Mouse (Mus musculus): Measurements from ENCODE around the gene Hist4h4. TPM values are rescaled to one million over a fixed set of nuclear protein-coding genes. Genes with fewer than 3 reads are reported as not detected.
A peak's percentile ranks its signal among the peaks of the same experiment; 100 is the strongest.
"Not testable (repeated sequence)": the region's sequence is repeated elsewhere in the genome, so short reads cannot be mapped to it uniquely, and the experiment has no call there.

Hist4h4 gene
- polyA plus RNA-seq, 1 experiment = 2.0 TPM

DNA sequence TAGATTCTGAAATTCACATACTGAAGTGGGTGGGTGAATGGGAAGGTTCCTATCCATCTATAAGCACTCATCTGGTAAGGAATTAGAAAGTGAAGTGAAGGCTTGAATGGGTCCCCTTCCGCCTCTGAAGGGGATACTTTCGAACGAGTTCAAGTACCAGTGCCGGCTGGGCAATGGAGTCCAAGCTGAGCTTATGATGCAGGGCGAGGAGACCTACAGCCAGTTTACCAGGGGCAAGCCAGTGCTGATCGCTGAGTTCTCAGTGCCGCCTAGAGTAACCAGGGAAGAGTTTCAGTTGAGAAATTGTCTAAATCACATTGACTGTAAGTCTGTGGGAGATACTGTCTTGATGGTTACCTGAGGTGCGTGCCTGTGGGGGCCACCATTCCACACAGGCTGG is 3.5 kb downstream of the Hist4h4 start:
- 94% methylated on average over 8 of the region's 8 CpGs for WGBS
- no peaks in the 10 kb centered on the region for H3K36me3 ChIP-seq (ENCODE audit: control insufficient read depth, insufficient read depth, low read length)
- TF ChIP-seq POLR2A (IDR thresholded peaks at IDR 0.05; ENCODE audit: low read depth, low read length) (no peak), CTCF (IDR thresholded peaks at IDR 0.05; ENCODE audit: extremely low read depth, insufficient read length, insufficient replicate concordance, low read depth, low read length) (no peak)

DNA sequence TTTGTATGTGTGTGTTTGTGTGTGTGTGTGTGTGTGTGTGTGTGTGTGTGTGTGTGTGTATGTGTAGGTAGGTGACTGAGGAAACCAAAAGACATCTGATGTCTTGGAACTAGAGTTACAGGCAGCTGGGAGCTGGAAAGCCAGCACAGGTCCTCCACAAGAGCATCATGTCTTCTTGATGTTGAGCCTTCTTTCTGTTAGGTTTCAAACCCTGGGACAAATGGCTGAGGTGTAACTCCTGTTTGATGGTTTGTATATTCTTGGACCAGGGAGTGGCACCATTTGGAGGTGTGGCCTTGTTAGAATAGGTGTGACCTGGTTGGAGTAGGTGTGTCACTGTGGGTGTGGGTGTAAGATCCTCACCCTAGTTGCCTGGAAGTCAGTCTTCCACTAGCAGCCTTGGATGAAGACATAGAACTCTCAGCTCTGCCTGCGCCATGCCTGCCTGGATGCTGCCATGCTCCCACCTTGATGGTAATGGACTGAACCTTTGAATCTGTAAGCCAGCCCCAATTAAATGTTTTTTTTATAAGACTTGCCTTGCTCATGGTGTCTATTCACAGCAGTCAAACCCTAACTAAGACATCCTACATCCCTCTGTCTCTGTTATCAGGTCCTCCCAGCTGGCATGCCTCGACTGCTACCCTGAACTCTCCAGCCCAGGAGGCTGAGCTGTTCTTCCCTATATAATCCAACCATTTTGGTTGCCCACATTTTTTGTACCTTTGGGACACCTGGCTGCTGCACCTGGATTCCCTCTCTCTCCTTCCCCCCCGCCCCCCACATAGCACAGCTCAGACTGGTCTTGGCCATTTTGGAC is 6.1 kb downstream of the Hist4h4 start:
- H3K36me3 ChIP-seq (ENCODE audit: control insufficient read depth, insufficient read depth, low read length); H3K27me3 ChIP-seq (ENCODE audit: control insufficient read depth, insufficient read depth, low read length); H3K4me1 ChIP-seq (ENCODE audit: control insufficient read depth, insufficient read depth, insufficient read length, low read length); H3K4me3 ChIP-seq (ENCODE audit: low read depth, low read length); H3K27ac ChIP-seq (ENCODE audit: insufficient read depth, low read depth, low read length): not testable (repeated sequence)
- WGBS = 83% methylated on average over 3 of the region's 3 CpGs

More for the DNA sequence above, 3.5 kb downstream of the Hist4h4 start:
- Histone ChIP-seq H3K27ac (ENCODE audit: insufficient read depth, low read depth, low read length) (no peak overlapping the region), H3K27me3 (ENCODE audit: control insufficient read depth, insufficient read depth, low read length) (no peaks in the 10 kb centered on the region), H3K4me3 (ENCODE audit: low read depth, low read length) (no peak overlapping the region), H3K4me1 (ENCODE audit: control insufficient read depth, insufficient read depth, insufficient read length, low read length) (peaks cover 4% of the 10 kb centered on the region; the same call in 1 of the 2 replicates)

DNA sequence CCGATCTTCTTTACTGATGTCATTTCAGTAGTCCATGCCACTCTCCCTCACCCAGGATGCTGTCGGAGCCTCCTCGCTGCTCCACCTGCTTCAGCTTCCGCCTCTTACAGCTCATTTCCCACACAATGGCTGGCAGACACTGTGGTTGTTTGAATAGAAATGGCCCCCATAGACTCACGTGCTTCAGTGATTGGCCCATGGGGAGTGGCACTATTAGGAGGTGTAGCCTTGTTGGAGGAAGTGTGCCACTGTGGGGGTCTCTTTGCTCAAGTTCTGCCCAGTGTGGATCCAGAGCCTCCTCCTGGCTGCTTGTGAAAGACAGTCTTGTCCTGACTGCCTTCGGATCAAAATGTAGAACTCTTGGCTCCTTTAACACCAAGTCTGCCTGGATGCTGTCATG is 8.4 kb downstream of the Hist4h4 start:
- 69% methylated on average over 6 of the region's 6 CpGs for WGBS
- no peak for TF ChIP-seq CTCF (IDR thresholded peaks at IDR 0.05; ENCODE audit: extremely low read depth, insufficient read length, insufficient replicate concordance, low read depth, low read length)
- TF ChIP-seq POLR2A (IDR thresholded peaks at IDR 0.05; ENCODE audit: low read depth, low read length) = no peak
- H3K27ac ChIP-seq (ENCODE audit: insufficient read depth, low read depth, low read length) = no peak overlapping the region

DNA sequence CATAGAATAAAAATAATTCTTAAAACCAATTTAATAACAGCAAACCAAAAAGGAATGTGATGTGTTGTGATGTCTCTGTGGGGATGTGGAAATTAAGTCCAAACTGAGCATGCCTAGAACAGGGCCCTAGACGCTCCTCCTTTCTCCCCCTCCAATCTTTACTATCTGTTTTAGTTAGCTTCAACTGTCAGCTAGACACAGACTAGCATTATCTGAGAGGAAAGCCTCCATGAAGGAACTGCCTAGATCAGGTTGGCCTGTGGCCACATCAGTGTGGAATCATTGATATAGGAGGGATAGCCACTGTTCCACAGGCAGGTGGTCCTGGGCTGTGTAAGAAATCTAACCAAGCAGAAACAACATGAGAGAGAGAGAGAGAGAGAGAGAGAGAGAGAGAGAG is 9.1 kb downstream of the Hist4h4 start:
- Histone ChIP-seq H3K27ac (ENCODE audit: insufficient read depth, low read depth, low read length) (no peak overlapping the region), H3K4me3 (ENCODE audit: low read depth, low read length) (no peak overlapping the region), H3K36me3 (ENCODE audit: control insufficient read depth, insufficient read depth, low read length) (no peaks in the 10 kb centered on the region), H3K4me1 (ENCODE audit: control insufficient read depth, insufficient read depth, insufficient read length, low read length) (peaks cover 3% of the 10 kb centered on the region; the same call in 1 of the 2 replicates), H3K27me3 (ENCODE audit: control insufficient read depth, insufficient read depth, low read length) (no peaks in the 10 kb centered on the region)
- TF ChIP-seq CTCF (IDR thresholded peaks at IDR 0.05; ENCODE audit: extremely low read depth, insufficient read length, insufficient replicate concordance, low read depth, low read length) (no peak), POLR2A (IDR thresholded peaks at IDR 0.05; ENCODE audit: low read depth, low read length) (no peak)
- 81% methylated on average over 1 of the region's 1 CpGs for WGBS

More for the DNA sequence above, 8.4 kb downstream of the Hist4h4 start:
- Histone ChIP-seq H3K4me3 (ENCODE audit: low read depth, low read length) (no peak overlapping the region), H3K36me3 (ENCODE audit: control insufficient read depth, insufficient read depth, low read length) (no peaks in the 10 kb centered on the region), H3K27me3 (ENCODE audit: control insufficient read depth, insufficient read depth, low read length) (no peaks in the 10 kb centered on the region), H3K4me1 (ENCODE audit: control insufficient read depth, insufficient read depth, insufficient read length, low read length) (peaks cover 3% of the 10 kb centered on the region; the same call in 1 of the 2 replicates)

DNA sequence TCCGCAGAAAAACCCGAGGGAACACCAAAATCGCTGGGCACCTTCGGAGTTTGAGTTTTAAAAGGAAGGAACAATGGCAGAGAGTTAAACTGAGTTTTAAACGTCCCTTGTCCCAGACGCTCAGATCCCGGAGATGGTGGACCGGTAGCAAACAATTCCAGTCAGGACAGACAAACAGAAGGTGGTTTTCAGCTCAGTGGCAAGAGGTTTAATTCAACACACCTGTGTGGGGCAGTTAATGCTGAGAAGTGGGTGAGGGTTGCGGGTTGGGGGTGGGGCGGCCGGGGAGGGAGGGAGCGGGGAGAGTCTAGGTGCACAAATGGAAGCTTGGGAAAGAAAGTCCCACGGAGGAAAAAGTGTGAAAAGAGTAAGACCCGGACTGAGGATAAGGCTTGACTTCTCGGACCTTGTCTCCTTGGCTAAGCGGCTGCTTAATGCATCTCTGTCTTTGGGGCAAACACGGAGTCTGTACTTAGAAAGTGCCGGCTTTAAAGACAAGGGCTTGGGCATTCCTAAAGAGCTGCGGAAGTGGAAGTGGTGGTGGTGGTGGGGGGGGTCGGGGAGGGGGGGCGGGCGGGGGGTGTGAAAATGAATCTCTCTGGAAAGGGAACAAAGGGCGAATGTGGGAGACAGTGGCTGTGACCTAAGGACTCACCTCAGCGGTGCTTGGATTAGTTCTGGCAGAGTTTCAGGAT is 10.2 kb downstream of the Hist4h4 start:
- Histone ChIP-seq H3K36me3 (ENCODE audit: control insufficient read depth, insufficient read depth, low read length) (no peaks in the 10 kb centered on the region), H3K4me1 (ENCODE audit: control insufficient read depth, insufficient read depth, insufficient read length, low read length) (peaks cover 3% of the 10 kb centered on the region; the same call in 1 of the 2 replicates), H3K4me3 (ENCODE audit: low read depth, low read length) (peak overlapping the region; percentile 54), H3K27me3 (ENCODE audit: control insufficient read depth, insufficient read depth, low read length) (no peaks in the 10 kb centered on the region), H3K27ac (ENCODE audit: insufficient read depth, low read depth, low read length) (0 out of 2 replicates have a peak overlapping the region, but pooled peaks have one; percentile 2)
- TF ChIP-seq CTCF (IDR thresholded peaks at IDR 0.05; ENCODE audit: extremely low read depth, insufficient read length, insufficient replicate concordance, low read depth, low read length) = no peak
- no peak for TF ChIP-seq POLR2A (IDR thresholded peaks at IDR 0.05; ENCODE audit: low read depth, low read length)
- WGBS = 1% methylated on average over 24 of the region's 24 CpGs

DNA sequence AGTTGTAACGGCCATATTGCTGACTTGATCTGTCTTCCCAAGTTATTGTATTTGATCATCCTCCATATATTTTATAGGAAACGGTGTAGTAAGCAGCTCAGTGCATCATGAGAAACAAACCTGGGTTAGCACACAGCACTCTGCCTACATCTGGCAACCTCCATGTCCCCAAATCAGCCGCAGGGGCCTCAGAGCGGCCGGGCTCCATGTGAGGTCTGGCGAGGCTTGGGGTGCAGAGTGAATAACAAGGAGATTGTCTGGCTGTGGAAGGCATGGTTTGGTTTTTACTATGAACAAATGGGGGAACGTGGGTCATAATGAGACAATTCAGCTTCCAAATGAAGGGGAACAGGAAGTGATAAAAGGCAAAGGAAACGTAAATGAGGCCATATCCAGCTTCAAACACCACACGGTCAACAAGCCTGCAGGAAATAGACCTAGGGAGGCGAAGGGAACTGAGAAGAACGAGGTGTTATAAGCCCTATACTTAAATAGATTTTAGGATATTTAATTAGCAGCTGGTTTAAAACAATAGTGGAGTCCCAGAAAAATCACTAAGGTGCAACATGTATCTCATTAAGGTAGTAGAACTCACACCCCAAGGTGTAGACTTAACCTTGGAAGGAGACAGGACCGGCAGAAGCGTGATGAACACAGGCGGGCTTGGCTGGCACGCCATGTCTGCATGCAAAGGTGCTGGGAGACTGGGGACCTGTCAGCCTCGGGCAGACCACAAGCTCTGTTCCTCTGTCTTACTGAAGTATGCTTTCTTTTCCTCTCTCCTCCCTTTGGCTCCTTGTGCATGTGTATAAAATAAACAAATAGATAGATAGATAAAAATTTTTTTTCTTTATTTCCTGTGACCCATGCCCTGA is 11.1 kb downstream of the Hist4h4 start:
- peak overlapping the region; percentile 54 for H3K4me3 ChIP-seq (ENCODE audit: low read depth, low read length)
- no peak overlapping the region for H3K27ac ChIP-seq (ENCODE audit: insufficient read depth, low read depth, low read length)
- no peaks in the 10 kb centered on the region for H3K27me3 ChIP-seq (ENCODE audit: control insufficient read depth, insufficient read depth, low read length)
- WGBS = 35% methylated on average over 16 of the region's 16 CpGs
- no peak for TF ChIP-seq CTCF (IDR thresholded peaks at IDR 0.05; ENCODE audit: extremely low read depth, insufficient read length, insufficient replicate concordance, low read depth, low read length)
- TF ChIP-seq POLR2A (IDR thresholded peaks at IDR 0.05; ENCODE audit: low read depth, low read length) = no peak
- no peaks in the 10 kb centered on the region for H3K36me3 ChIP-seq (ENCODE audit: control insufficient read depth, insufficient read depth, low read length)
- H3K4me1 ChIP-seq (ENCODE audit: control insufficient read depth, insufficient read depth, insufficient read length, low read length) = peaks cover 3% of the 10 kb centered on the region; the same call in 1 of the 2 replicates
